Mouse (Mus musculus): ENCODE data around the gene Kcne3. TPM values are rescaled to one million over a fixed set of nuclear protein-coding genes. Genes with fewer than 3 reads are reported as not detected.
A peak's percentile ranks its signal among the peaks of the same experiment; 100 is the strongest.

Gene Kcne3
- total and polyA plus RNA-seq, 2 experiments from 2014 or later: 0.27 TPM; not detected in 1

GRCm38 (mm10) chr7:100204871-100205270 is 28.6 kb downstream of the Kcne3 start:
- H3K27me3 ChIP-seq (ENCODE audit: insufficient read depth, low read length): no peaks in the 10 kb centered on the region
- ATAC-seq (ENCODE audit: low FRiP score) (no peak), DNase-seq (ENCODE audit: low spot score) (no peak)
- H3K36me3 ChIP-seq (ENCODE audit: insufficient read depth, low read length): no peaks in the 10 kb centered on the region
- H3K9ac ChIP-seq (replicated peaks; ENCODE audit: low read length, poor library complexity, severe bottlenecking): no peak overlapping the region
- H3K27ac ChIP-seq (ENCODE audit: low read depth, low read length): no peak overlapping the region
- H3K4me2 ChIP-seq (ENCODE audit: low read depth, low read length, poor library complexity, severe bottlenecking): no peak overlapping the region
- no peak overlapping the region for H3K4me3 ChIP-seq (ENCODE audit: low read depth, low read length)
- H3K9me3 ChIP-seq (ENCODE audit: low read length): no peaks in the 10 kb centered on the region
- 84% methylated on average over 6 of the region's 6 CpGs for WGBS
- no peaks in the 10 kb centered on the region for H3K4me1 ChIP-seq (ENCODE audit: insufficient read depth, low read length)
- TF ChIP-seq CTCF (IDR thresholded peaks at IDR 0.05): no peak

DNA sequence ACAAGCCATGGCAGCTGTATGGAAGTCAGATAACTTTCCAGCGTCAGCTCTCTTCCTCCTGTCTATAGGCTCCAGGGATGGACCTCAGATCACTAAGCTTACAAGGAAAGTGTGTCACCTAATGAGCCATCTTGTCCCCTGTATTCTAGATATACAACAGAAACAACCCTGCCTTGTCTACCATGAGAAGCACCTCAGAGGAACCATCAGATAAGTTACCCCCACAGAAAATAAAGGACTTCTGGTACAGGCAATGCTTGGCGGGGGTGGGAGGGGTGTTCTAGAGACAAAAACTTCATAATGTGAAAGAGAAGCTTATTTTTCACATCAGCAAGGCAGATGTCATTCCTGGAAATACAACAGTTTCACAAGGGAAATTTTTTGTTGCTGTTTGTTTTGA is 29.8 kb downstream of the Kcne3 start:
- 89% methylated on average over 2 of the region's 2 CpGs for WGBS
- Histone ChIP-seq H3K27me3 (ENCODE audit: insufficient read depth, low read length) (no peaks in the 10 kb centered on the region), H3K9ac (replicated peaks; ENCODE audit: low read length, poor library complexity, severe bottlenecking) (no peak overlapping the region)

GRCm38 (mm10) chr7:100207886-100208285 is 31.6 kb downstream of the Kcne3 start:
- Histone ChIP-seq H3K36me3 (ENCODE audit: insufficient read depth, low read length) (no peaks in the 10 kb centered on the region), H3K9me3 (ENCODE audit: low read length) (no peaks in the 10 kb centered on the region), H3K27me3 (ENCODE audit: insufficient read depth, low read length) (no peaks in the 10 kb centered on the region), H3K4me3 (ENCODE audit: low read depth, low read length) (no peak overlapping the region), H3K4me2 (ENCODE audit: low read depth, low read length, poor library complexity, severe bottlenecking) (no peak overlapping the region), H3K4me1 (ENCODE audit: insufficient read depth, low read length) (no peaks in the 10 kb centered on the region), H3K27ac (ENCODE audit: low read depth, low read length) (no peak overlapping the region), H3K9ac (replicated peaks; ENCODE audit: low read length, poor library complexity, severe bottlenecking) (no peak overlapping the region)
- DNase-seq (ENCODE audit: low spot score): no peak
- TF ChIP-seq CTCF (IDR thresholded peaks at IDR 0.05): no peak
- ATAC-seq (ENCODE audit: low FRiP score): no peak

More for the DNA sequence above, 29.8 kb downstream of the Kcne3 start:
- Histone ChIP-seq H3K4me3 (ENCODE audit: low read depth, low read length) (no peak overlapping the region), H3K4me2 (ENCODE audit: low read depth, low read length, poor library complexity, severe bottlenecking) (no peak overlapping the region), H3K36me3 (ENCODE audit: insufficient read depth, low read length) (no peaks in the 10 kb centered on the region), H3K9me3 (ENCODE audit: low read length) (no peaks in the 10 kb centered on the region), H3K27ac (ENCODE audit: low read depth, low read length) (no peak overlapping the region), H3K4me1 (ENCODE audit: insufficient read depth, low read length) (no peaks in the 10 kb centered on the region)
- no peak for DNase-seq (ENCODE audit: low spot score)
- TF ChIP-seq CTCF (IDR thresholded peaks at IDR 0.05): no peak
- ATAC-seq (ENCODE audit: low FRiP score): no peak

DNA sequence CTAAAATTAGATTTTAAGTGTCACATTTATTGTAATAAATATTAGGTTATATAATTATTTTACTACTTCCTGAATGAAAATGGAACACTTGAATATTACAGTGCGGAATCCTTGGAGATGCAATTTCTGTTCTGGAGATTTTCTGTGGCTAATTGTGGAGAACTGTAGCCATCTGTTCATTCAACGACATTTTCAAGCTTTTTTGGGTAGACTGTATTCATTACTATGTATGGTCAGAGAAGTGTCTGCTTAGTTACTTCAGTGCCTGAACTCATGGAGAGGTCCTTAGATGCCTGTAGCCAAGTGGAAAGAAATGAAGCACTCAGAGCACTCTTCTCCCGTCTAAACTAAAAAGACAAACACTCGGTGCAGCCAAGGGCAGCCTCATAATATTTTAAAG is 38.0 kb downstream of the Kcne3 start:
- H3K4me2 ChIP-seq (ENCODE audit: low read depth, low read length, poor library complexity, severe bottlenecking): no peak overlapping the region
- H3K9me3 ChIP-seq (ENCODE audit: low read length): no peaks in the 10 kb centered on the region
- no peak overlapping the region for H3K9ac ChIP-seq (replicated peaks; ENCODE audit: low read length, poor library complexity, severe bottlenecking)
- no peak for DNase-seq (ENCODE audit: low spot score)
- 75% methylated on average over 4 of the region's 4 CpGs for WGBS
- H3K4me1 ChIP-seq (ENCODE audit: insufficient read depth, low read length): peaks cover 17% of the 10 kb centered on the region; the same call in 1 of the 2 replicates
- ATAC-seq (ENCODE audit: low FRiP score): no peak
- no peak overlapping the region for H3K27ac ChIP-seq (ENCODE audit: low read depth, low read length)
- TF ChIP-seq CTCF (IDR thresholded peaks at IDR 0.05): no peak
- no peaks in the 10 kb centered on the region for H3K36me3 ChIP-seq (ENCODE audit: insufficient read depth, low read length)
- H3K4me3 ChIP-seq (ENCODE audit: low read depth, low read length): no peak overlapping the region
- H3K27me3 ChIP-seq (ENCODE audit: insufficient read depth, low read length): no peaks in the 10 kb centered on the region

DNA sequence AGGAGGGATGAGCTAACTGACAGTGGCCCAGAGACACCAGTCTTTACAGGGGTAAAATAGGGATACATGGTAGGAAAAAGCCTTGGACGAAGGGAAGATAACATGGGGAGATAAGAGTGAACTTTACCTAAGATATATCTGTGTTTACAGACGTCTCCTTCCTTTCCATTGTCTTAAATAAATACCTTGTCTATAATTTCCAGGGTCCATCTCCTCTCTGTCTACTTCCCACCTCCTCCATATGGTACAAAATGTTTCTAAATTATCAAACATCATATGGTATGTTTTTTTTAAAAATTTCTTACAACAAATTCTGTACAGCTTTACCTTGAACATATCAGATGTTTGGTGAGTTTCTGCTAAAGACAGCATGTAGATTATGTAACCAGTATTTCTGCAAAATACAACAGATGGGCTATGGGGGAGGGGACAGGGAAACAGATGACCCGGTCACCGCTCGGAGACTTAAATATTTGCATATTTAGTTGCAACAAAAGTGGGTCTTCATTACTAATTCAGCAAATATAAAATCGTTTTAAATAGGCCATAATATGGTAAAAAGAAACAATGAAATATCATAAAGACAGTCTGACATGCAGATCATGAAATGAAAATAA is 38.9 kb downstream of the Kcne3 start:
- TF ChIP-seq CTCF (IDR thresholded peaks at IDR 0.05): no peak
- Histone ChIP-seq H3K27ac (ENCODE audit: low read depth, low read length) (no peak overlapping the region), H3K4me1 (ENCODE audit: insufficient read depth, low read length) (peaks cover 17% of the 10 kb centered on the region; the same call in 1 of the 2 replicates), H3K9ac (replicated peaks; ENCODE audit: low read length, poor library complexity, severe bottlenecking) (no peak overlapping the region), H3K4me3 (ENCODE audit: low read depth, low read length) (no peak overlapping the region), H3K36me3 (ENCODE audit: insufficient read depth, low read length) (no peaks in the 10 kb centered on the region), H3K27me3 (ENCODE audit: insufficient read depth, low read length) (no peaks in the 10 kb centered on the region), H3K4me2 (ENCODE audit: low read depth, low read length, poor library complexity, severe bottlenecking) (no peak overlapping the region), H3K9me3 (ENCODE audit: low read length) (no peaks in the 10 kb centered on the region)
- 37% methylated on average over 6 of the region's 6 CpGs for WGBS
- ATAC-seq (ENCODE audit: low FRiP score): no peak
- peak; percentile 44 for DNase-seq (ENCODE audit: low spot score)

- 11% methylated on average over 10 of the region's 10 CpGs for WGBS
- ATAC-seq (ENCODE audit: low FRiP score) (0 out of 2 replicates have a peak, but pooled peaks have one; percentile 32), DNase-seq (ENCODE audit: low spot score) (peak; percentile 39)
- peak; percentile 16 for TF ChIP-seq CTCF (IDR thresholded peaks at IDR 0.05)
- Histone ChIP-seq H3K4me2 (ENCODE audit: low read depth, low read length, poor library complexity, severe bottlenecking) (peak overlapping the region; percentile 40), H3K27me3 (ENCODE audit: insufficient read depth, low read length) (no peaks in the 10 kb centered on the region), H3K4me1 (ENCODE audit: insufficient read depth, low read length) (peaks cover 17% of the 10 kb centered on the region; the same call in 1 of the 2 replicates), H3K9ac (replicated peaks; ENCODE audit: low read length, poor library complexity, severe bottlenecking) (no peak overlapping the region), H3K9me3 (ENCODE audit: low read length) (no peaks in the 10 kb centered on the region), H3K4me3 (ENCODE audit: low read depth, low read length) (peak overlapping the region; percentile 13), H3K27ac (ENCODE audit: low read depth, low read length) (peak overlapping the region; percentile 82), H3K36me3 (ENCODE audit: insufficient read depth, low read length) (no peaks in the 10 kb centered on the region)
Measured at GRCm38 (mm10) chr7:100215976-100216375, 39.7 kb downstream of the Kcne3 start.
